Mouse (Mus musculus) kidney, adult 11 months (tissue): ENCODE data around the gene Tyrp1.

ENCODE experiments used
- DNase-seq: peaks from one replicate; pipeline ENCODE4 v3.0.0; 2022

Tyrp1 gene

DNA sequence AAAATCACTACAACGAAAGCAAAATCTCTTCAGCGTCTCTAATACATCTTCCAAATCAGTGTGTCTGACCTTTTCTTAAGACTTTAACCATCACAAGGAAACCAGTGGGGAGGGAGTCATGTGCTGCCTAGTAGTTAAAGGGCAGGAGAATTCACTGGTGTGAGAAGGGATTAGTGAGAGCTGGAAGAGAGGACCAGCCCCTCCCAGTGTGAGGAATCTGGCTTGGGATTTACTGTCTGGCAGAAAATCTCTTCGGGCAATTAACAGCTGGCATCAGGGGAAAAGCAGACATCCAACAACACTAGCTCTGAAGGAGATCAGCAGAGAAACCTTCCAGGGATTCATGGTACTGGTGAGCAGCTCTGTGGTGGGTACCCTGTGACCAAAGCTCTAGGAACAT is at the start of gene Tyrp1:
Tyrp1 (plus strand) TSS at position 74 of the 400 bp plus-strand sequence.
- DNase-seq = no peak

DNA sequence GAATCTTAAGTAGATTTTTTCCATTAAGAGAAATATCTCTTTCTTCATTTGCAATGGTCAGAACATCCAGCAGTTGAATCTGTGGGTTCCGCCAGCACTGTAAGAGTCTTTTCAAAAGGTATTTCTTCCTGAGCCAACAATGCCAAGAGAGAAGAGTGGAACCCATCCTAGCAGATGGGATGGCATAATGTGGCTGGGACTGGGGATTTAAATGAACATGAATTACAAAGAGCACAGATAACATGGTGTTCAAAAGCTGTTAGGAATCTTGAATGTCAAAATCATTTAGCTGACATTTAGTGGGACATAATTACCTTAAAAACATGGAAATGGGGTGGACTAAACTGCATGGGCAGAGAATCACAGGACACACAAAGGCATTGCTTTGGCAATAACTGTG is 45.6 kb upstream of the Tyrp1 start:
- no peak for DNase-seq

DNA sequence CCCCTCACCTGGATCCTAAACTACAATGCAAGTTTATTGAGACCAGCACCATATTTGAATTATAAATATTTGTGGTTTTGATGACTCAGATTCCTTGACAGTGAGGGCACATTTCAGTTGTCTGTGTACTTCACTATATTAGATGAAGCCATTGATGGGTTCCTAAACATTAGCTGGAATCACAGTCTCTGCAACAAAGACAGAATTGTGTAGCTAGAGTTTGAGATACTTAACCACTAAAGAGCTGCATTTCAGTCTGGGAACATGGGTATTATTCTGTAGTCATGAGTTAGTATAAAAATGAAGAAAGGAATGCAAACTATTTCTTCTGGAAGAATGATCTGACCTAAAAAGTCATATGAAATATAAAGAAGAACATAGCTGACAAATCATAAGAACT is 14.4 kb upstream of the Tyrp1 start:
- no peak for DNase-seq

DNA sequence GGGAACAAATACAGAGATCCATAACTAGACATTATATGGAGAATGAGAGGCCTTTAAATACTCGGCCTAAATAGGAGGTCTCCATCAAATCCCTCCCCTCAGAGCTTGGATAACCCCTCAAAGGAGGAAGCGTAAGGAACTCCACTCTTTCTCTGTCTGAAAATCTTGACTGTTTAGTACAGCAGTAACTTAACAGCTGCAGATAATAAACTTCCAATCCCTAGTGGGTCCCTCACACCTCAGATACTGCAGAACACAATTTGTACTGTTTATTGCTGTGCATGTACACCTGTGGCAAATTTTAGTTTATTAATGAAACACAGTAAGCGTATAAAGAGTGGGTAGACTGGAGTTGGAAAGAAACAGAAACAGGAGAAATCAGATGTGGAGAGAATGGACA is 12.0 kb upstream of the Tyrp1 start:
- no peak for DNase-seq

DNA sequence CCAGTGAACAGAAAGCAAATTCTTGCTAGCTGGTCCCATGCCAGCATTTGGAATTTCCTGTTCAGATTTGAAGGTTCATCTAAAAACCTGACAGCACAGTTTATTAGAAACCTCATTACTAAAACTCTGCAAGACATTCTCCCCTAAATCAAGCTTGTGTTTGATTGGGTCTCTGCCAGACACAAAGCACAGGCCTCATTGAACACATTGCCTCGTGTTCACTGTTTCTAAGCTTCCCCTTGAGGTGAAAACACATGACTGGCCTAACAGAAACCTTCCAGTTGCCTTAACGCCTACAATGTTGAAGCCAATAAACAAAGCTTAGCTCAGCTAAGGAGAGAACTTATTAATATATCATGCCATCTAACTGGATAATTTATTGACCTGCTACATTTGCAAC is 5.7 kb upstream of the Tyrp1 start:
- DNase-seq = no peak

DNA sequence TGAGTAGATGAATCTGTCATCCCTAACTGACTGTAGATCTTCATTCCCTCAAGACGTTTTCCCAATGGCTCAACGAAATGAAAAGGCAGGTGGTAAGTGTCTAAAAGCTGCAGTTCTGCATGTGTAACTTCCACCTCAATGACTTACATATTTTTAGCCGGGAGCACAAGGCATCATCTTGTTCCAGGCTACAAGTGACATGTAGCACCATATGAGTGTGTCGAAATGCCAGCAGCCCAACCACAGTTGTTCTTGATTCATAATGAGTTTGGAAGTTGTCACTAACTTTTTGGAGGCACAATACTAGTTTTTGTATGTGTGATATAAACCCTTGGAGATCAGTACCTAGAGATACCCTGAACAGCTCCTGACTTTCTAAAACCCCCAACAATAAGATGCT is 5.4 kb downstream of the Tyrp1 start:
- no peak for DNase-seq

DNA sequence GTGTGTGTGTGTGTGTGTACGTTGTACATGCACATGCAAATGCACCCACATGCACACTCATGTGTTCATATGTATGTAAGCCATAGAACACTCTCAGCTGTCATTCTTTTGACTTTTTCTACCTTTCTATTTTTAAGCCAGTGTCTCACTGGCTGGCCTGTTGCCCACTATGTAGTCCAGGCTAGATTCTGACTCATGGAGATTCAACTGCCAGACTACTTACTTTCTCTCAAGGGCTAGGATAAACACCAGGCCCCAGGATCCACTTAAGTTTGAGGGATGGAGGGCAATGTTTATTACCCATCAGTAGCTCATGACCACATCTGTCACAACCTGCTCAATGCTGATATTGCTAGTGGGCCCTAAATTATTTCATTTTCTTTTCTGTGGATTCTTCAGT is 8.1 kb downstream of the Tyrp1 start:
- DNase-seq = no peak

DNA sequence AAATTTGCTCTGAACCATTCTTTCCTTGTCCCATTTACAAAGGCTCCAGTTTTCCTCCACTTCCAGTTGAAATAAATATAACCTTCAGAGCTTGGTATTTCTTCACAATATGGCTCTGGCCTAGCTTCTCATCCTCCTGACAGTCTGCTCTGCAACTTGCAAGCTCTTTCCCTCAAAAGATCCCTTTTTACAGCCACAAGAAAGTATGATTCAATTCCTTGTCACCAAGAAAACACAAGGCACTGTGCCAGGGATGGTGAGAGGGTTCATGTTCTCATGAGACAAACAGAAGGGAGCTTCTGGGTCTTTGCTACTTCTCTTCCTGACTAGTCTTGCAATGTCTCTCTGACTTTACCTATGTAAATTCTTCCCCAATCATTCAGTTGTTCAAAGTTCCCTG is 9.8 kb downstream of the Tyrp1 start:
- DNase-seq = no peak

DNA sequence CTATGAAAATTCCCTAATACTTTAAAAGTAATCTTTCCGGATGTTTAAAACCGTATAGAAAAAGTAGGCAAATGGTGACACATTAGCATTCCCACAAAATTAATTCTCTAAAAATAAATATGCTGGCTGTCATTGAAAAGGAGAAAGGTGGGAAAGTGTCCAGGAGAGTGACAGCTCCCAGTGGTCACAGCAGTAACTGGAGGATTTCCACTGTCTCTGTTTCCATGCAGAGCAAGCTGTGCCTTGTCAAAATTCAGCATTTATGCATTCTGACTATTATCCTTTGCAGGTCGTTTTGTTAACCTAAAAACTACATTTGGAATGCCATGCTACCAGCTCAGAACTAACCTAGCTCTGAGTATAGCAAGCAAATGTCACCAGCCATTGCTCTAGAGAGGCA is 12.1 kb downstream of the Tyrp1 start:
- DNase-seq = no peak

DNA sequence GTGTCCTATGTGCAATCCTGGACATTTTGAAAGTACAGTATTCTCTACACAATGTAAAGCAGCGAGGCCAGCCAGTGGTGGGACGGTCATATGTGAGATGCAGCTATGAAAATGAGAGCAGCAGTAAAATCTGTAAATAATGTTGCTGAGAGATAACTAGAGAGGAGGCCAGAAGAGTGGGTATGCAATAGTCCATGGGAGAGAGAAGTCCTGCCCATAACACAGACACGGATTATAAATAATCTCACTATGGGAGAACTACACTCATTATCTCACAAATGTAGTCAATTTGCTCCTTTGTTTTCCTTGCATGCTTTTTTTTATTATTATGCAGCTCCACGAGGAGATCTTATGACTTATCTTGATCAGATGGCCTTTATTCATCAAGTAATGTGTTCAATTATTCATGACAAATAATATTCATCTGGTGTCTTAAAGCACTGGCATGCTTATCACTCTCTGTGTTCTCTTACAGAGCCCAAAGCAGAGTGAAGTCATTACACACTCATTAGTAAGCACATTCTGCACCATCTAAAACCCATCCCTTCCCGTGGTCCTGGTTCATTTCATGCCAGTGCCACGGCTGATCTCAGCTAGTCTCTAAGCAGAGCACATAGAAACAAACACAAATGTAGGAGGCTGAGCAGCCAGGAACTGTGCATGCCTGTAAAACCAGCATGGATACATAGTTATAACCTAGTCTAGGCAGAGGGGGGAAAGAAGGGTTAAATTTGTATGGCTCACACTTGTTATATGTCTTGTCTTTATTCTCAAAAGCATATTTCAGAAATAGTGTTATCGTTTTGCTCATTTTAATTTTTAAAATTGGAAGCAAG is 18.9 kb downstream of the Tyrp1 start:
- DNase-seq = no peak

DNA sequence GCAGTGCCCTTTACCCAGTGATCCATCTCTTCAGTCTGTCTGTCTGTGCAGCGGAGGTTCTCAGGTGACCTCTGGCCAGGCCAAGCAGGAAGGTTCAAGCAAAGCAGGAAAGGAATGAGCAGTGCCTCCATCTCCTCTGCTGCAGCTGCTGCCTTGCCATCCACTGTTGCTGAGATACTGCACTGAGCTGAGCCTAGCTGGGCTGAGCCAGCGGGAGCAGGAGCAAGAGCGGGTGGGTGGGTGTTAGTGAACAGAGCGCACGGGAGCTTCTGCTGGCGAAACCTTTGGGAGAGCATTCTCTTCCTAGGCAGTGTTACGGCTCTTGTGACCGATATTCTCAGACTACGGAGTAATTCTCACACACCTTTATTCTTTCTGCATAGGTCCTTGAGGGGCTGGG is 21.6 kb downstream of the Tyrp1 start:
- DNase-seq = no peak

DNA sequence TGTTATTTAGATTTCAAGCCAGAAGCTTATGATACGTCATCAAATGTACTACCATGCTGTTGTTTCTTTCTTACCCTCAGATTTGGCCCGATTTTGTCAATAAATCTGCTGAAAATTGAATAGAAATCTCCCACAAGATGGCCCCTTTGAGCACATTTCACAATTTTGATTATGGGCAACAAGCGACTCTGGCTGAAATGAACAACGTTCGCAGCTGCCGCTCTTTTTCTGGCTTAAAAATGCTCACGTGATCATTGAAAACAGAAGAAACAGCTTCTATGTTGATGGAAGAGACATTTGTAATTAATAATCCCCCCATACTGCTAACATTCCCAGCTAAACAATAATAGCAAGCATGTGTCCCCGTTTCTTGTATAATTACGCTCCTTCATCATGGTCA is 29.0 kb downstream of the Tyrp1 start:
- DNase-seq = no peak

DNA sequence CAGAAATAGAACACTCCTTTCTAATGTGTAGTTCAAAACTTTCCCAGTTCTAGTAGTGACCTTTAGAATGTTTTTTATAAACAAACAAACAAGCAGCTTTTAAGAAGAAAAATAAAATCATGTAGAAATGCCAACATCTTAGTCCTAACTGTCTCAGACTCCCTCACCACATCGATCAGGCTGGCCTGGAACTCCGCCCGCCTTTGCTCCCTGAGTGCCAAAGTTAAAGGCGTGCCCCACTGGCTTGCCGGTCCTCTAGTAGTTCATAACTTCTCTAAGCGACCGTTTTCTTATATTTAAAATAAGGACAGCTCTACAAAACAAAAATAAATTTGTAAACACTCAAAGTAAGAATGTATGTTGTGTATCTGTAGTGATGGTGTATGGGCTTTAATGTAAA is 30.0 kb downstream of the Tyrp1 start:
- no peak for DNase-seq

DNA sequence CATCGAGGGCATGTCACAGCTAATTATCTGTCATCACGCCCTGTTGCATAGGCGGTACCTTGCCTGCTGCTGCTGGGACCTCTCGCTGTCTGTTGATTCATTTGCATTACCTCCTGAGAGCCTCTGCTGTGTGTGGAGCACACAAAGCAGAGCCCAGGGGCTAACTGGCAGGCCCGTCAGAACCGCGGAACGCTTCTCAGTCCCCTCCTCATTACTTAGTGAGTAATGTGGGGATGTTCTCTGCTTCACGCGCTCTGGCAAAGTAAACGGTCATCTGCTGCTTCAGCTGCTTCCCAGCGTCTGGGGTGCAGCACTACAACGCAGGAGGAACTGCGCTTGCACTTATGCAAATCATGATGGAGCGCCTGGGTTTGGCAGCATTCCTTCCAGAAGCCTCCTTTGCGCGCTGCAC is 30.6 kb downstream of the Tyrp1 start:
- DNase-seq = no peak

DNA sequence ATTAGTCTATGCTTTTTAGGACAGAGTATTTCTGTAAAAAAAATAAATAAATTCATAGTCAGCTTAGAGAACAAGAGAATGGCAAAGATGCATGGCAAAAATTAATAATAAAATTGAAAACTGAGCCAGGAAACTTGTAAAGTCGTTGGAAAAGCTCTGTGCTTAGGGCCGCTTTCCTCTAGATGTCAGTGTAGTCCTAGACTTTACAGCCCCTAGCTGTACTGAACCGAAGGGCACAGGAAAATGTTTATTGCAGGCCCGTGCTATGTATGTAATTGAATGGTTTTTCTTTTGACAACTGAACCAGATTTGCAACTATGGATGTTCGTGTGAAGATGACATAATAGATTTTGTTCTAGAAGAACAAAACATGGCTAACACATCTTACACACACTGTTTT is 32.1 kb downstream of the Tyrp1 start:
- DNase-seq = no peak

DNA sequence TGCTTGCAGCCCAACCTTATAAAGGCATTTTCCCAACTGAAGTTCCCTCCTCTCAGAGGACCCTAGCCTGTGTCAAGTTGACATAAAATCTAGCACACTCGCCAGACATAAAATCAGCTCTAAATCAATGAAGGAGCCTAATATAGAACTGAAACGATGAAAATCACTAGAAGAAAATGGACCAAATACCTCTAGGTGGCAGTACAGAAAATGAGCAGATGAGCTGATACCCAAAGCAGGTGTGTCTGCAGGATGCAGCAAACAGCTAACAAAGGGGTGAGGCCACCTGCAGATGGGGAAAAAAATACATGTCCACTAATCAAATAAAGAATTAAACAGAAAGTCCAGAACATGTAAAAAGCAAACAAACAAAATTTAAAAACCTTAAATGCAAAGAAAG is 35.7 kb downstream of the Tyrp1 start:
- no peak for DNase-seq

DNA sequence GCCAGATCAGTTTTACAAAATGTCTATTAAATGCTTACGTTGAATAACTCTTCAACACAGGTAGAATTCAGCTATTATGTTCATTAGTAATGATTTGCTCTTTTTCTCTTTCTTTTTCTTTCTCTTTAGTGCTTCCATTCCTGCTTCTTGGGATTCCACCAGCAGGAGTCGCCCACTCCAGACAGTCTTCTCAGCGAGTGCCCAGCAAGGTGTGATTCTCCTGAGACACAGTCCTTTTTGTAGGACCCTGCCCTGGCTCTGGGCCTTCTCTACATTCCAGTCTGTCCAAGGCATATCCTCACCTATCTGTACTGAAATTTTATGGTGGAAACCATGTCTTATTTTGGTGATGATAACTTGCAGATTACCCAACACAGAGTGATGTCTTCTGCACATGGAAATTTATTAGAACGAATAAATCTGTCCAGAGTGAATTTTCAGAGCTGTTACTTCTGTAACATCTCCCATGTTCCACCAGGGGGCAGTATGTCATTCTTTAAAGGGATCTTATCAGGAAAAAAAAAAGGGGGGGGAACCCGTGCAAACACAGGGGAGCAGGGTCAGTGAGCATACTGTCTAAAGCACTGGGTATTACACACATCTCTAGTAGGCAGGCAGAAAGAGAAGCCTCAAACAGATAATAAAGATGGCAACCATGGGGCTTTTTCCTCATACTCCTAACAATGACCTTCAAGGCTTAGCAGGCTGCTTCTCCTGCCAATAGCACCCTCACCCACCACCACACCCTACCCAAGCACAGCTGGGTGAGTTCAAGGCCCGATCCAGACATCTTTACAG is 39.1 kb downstream of the Tyrp1 start:
- DNase-seq = no peak

DNA sequence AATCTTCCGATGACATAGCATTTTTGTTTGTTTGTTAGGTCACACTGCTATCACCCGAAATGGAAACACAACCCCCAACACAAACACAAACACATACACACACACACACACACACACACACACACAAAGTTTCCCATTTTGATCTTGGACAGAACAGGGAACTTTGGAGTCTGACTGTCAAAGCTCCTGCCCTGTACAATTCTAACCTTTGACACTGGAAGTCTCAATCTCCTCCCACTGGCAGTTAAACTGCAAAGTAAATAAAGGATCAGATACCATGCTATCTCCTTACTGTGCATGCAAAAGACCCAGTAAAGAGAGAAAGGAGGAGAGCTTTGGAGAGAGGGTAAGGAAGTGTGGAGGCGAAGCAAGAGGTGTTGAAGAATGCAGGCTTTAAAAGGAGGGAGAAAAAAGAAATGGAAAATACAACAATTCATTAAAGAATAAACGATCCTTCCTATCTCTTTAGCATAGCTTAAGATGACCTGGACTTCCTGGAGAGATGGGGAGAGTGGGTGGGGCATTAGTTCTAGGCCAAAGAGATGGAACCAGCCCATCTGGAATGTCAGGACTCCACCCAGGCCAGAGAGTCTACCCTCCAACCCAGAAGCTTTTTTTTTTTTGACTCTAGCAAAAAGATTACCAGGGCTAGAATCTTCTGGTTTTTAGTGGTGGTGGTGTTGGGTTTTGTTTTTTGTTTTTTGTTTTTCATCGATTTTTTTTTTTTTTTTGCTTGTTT is 40.4 kb downstream of the Tyrp1 start:
- no peak for DNase-seq

DNA sequence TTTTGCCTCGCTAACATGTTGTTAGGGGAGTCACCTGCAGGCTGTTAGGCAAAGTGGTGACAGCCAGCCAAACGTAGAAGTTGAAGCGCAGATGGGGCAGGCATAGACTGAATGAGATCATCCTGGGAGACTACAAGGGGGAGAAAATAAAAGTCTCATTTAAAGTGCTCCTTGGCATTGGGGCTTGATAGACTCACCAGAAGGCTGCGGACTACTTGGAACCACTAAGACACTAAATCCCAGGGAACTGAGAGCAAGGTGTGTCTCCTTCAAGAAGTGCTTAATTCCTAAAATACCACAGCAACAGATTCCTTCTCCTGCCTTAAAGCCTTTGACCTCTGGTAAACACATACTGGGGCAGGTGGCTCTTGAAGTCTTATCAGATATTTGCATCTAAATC is 41.1 kb downstream of the Tyrp1 start:
- DNase-seq = no peak

DNA sequence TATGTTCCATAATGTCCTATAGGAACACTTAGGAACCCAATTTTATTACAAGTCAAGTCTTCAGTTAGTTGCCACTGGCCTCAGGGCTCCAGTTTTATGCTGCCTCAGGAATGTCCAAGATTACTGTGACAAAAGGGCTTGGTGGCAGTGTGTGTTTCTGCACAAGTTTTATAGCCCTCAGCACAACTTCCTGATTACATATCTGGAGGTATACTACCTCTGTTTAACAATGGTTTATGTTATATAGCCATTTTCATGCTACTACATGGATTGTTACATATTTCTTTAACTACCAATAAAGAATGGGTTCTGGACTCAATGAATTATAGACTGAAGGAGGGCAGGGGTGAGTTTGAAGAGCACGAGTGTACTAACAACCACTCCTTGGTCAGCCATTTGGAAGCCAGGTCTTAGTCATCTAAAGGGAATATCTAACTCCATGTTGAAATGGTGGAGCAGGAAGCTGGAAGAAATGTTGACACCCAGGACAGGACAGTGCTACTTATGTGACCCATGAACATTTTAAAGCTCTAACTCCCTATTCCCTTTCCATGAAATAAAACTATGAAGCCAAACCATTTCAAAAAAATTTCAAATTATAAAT is 48.2 kb downstream of the Tyrp1 start:
- DNase-seq = no peak

DNA sequence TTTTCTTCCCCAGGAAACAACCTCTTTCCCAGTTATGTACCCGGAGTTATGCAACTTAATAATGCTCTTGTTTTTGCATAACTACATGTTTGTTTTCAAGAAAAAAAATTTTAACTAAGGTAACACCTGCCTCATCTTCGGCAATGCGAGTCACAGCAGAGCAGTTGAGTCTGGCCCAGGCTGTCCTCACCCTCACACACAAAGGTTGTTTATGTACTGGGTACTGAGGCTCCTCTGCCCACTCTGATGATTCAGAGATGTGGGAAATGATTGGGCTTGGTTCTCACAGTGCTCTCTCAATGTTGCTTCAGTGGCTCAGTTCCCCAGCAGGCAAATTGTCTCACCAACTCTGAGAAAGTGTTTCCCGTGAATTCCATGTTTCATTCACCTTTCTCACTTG is 52.7 kb downstream of the Tyrp1 start:
- DNase-seq = no peak

DNA sequence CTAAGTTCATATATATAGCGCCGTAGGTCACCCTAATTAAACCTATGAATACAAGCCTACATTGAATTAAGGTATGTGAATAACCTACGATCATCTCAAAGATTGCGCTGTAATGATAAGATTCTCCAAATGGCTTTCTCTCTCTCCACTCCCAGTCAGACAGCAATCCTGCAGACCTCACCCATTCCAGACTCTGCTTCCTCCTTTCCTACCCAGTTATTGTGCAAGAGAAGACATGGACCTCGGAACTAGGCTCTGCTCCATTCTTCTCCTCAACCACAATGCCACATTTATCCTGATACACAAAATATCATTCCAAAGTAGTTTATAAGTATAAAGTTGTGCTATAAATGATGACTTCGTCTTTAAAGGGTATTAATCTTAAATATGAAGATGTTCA is 57.1 kb downstream of the Tyrp1 start:
- no peak for DNase-seq

DNA sequence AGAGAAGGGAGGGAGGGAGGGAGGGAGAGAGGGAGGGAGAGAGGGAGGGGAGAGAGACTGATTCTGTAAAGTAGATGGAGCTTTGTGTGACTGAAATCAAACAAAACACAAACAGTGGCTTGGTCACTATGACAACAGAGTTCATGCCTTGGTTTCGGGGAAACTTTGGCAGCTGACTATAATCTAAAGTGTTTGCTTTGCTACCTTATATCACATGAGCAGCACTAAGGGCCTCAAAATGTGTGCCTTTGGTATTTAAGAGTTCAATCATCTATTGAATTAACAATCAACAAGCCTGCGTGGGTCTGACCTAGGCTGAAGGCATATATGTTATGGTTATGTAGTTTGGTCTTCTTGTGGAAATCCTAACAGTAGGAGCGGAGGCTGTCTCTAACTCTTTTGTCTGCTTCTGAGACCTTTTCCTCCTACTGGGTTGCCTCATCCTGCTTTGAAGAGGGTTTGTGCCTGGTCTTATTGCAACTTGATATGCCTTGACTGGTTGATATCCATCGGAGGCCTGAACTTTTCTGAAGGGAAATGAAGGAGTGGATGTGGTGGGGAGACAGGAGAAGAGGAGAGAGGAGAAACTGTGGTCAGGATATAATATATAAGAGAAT is 61.5 kb downstream of the Tyrp1 start:
- DNase-seq = no peak
